Mouse (Mus musculus): ENCODE measurements around the gene Tspan31. TPM values are rescaled to one million over a fixed set of nuclear protein-coding genes. Genes with fewer than 3 reads are reported as not detected.

Gene Tspan31
- total and polyA plus RNA-seq, 3 experiments = 79.9 to 148 (median 85.9) TPM

DNA sequence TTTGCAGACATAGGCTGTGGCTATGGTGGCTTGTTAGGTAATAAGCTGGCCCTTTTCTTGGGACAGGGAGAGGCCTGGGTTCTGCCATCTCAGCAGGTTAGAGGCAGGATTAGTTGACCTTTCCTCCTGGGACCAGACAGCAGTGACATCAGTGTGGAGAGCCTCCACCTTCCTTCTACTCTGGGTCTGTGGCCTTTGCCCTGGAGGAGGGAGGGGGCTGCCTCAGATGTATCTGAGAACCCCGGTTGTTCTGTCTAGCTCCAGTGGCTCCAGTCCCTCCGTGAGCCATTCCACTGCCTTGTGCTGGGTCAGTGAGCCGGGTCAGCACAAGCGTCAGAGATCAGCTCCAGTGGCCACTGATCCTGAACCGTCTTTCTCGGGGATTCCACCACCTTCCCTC is 26.9 kb downstream of the Tspan31 start:
- no peak for DNase-seq (ENCODE audit: extremely low read depth)
- Histone ChIP-seq H3K9ac (ENCODE audit: insufficient read depth, low read depth) (peak overlapping the region; percentile 45; the same call in 1 of the 2 replicates), H3K36me3 (replicated peaks in 1 of 2; ENCODE audit: control insufficient read depth in 1 of 2, insufficient read depth in 1 of 2, low read length in 1 of 2) (peaks cover 16 to 54% of the 10 kb centered on the region in 2 experiments), H3K4me3 (replicated peaks in 1 of 3; ENCODE audit: low read depth in 2 of 3, low read length in 2 of 3, poor library complexity in 1 of 3) (peak overlapping the region in 1 of 3 experiments; percentile 74), H3K4me2 (ENCODE audit: insufficient read depth, low read depth, poor library complexity, severe bottlenecking) (peak overlapping the region; percentile 94; the same call in 1 of the 2 replicates), H3K79me2 (replicated peaks; ENCODE audit: control insufficient read depth, extremely low read depth, insufficient read depth, poor library complexity, severe bottlenecking) (peaks cover 5% of the 10 kb centered on the region; the same call in 1 of the 2 replicates), H3K27ac (ENCODE audit: insufficient read depth, low read depth) (peak overlapping the region; percentile 11; the same call in 1 of the 2 replicates), H3K9me3 (replicated peaks; ENCODE audit: low read length) (no peaks in the 10 kb centered on the region), H3K4me1 (ENCODE audit: control insufficient read depth in 1 of 2, insufficient read depth in 2 of 2) (peaks cover 14 to 39% of the 10 kb centered on the region in 2 experiments), H3K27me3 (replicated peaks) (no peaks in the 10 kb centered on the region)
- in situ Hi-C loops (cut with MboI; ENCODE audit: low pct_ligation_motif_present, low pct_unique_long_range_greater_than_20kb, low sequenced_read_pairs) = no loop called here
- dilution Hi-C loops (cut with MboI; ENCODE audit: extremely low pct_ligation_motif_present, extremely low pct_unique_long_range_greater_than_20kb, low sequenced_read_pairs) = no loop called here
- TF ChIP-seq MAFK (IDR thresholded peaks at IDR 0.05; ENCODE audit: insufficient replicate concordance, low read length) = peak; percentile 33; the same call in 1 of the 2 replicates
- no peak for TF ChIP-seq JUND (conservative IDR thresholded peaks at IDR 0.05; ENCODE audit: low read depth, low read length)
- TF ChIP-seq TCF12 (IDR thresholded peaks at IDR 0.05; ENCODE audit: low read depth, low read length) = peak; percentile 2; the same call in 1 of the 2 replicates

DNA sequence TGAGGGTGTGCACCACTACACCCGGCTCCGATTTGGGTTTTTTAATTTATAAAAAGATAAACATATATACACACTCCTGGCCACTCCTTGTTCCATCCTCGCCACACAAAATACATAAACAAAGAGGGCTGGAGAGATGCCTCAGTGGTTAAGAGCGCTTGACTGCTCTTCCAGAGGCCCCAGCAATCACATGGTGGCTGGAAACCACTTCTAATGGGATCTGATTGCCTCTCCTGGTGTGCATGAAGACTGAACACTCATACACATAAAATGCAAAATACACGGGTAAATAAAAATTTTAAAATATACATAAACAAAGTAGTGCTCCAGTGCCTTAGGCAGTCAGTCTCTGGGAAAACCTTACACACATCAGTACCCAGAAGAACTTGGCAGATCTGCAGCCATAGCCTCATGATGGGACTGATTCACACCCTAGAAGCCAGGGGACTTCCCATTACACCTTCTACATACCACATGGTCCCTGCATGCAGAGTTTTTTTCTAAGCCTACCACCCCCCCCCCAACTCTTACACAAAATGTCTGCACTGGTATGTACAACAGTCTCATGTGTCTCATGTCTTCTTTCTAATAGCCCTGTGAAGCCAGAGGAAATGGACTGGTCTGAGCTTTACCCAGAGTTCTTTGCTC is 27.5 kb downstream of the Tspan31 start:
- Histone ChIP-seq H3K9ac (ENCODE audit: insufficient read depth, low read depth) (peak overlapping the region; percentile 45), H3K4me3 (replicated peaks in 1 of 3; ENCODE audit: low read depth in 2 of 3, low read length in 2 of 3, poor library complexity in 1 of 3) (peak overlapping the region; percentile 74 to 97 (median 91)), H3K36me3 (replicated peaks in 1 of 2; ENCODE audit: control insufficient read depth in 1 of 2, insufficient read depth in 1 of 2, low read length in 1 of 2) (peaks cover 16 to 53% of the 10 kb centered on the region in 2 experiments), H3K4me2 (ENCODE audit: insufficient read depth, low read depth, poor library complexity, severe bottlenecking) (peak overlapping the region; percentile 94), H3K79me2 (replicated peaks; ENCODE audit: control insufficient read depth, extremely low read depth, insufficient read depth, poor library complexity, severe bottlenecking) (peaks cover 5% of the 10 kb centered on the region; the same call in 1 of the 2 replicates), H3K27ac (ENCODE audit: insufficient read depth, low read depth) (no peak overlapping the region), H3K27me3 (replicated peaks) (no peaks in the 10 kb centered on the region), H3K4me1 (ENCODE audit: control insufficient read depth in 1 of 2, insufficient read depth in 2 of 2) (peaks cover 14 to 39% of the 10 kb centered on the region in 2 experiments), H3K9me3 (replicated peaks; ENCODE audit: low read length) (no peaks in the 10 kb centered on the region)
- dilution Hi-C loops (cut with MboI; ENCODE audit: extremely low pct_ligation_motif_present, extremely low pct_unique_long_range_greater_than_20kb, low sequenced_read_pairs) (no loop called here), in situ Hi-C loops (cut with MboI; ENCODE audit: low pct_ligation_motif_present, low pct_unique_long_range_greater_than_20kb, low sequenced_read_pairs) (no loop called here)
- peak; percentile 64 for DNase-seq (ENCODE audit: extremely low read depth)
- no peak for TF ChIP-seq NELFE (IDR thresholded peaks at IDR 0.05; ENCODE audit: low read depth, low read length)
- TF ChIP-seq USF2 (conservative IDR thresholded peaks at IDR 0.05; ENCODE audit: low read depth, low read length) = no peak; the same call in 1 of the 2 replicates
- no peak for TF ChIP-seq EP300 (IDR thresholded peaks at IDR 0.05; ENCODE audit: low read length)
- TF ChIP-seq NRF1 (IDR thresholded peaks at IDR 0.05; ENCODE audit: low read depth, low read length) = no peak
- no peak for TF ChIP-seq ETS1 (conservative IDR thresholded peaks at IDR 0.05; ENCODE audit: low read depth, low read length)
- no peak; the same call in 1 of the 2 replicates for TF ChIP-seq SIN3A (IDR thresholded peaks at IDR 0.05; ENCODE audit: low read length)
- 0 out of 2 replicates have a peak, but pooled peaks have one; percentile 8 for TF ChIP-seq ELF1 (IDR thresholded peaks at IDR 0.05; ENCODE audit: low read depth, low read length)
- peak; percentile 35; the same call in 1 of the 2 replicates for TF ChIP-seq TCF12 (IDR thresholded peaks at IDR 0.05; ENCODE audit: low read depth, low read length)
- TF ChIP-seq ZMIZ1 (IDR thresholded peaks at IDR 0.05; ENCODE audit: low read depth, low read length) = peak; percentile 78; the same call in 1 of the 2 replicates
- TF ChIP-seq MEF2A (IDR thresholded peaks at IDR 0.05; ENCODE audit: borderline replicate concordance, low read depth, low read length) = 0 out of 2 replicates have a peak, but pooled peaks have one; percentile 17
- TF ChIP-seq USF1 (IDR thresholded peaks at IDR 0.05; ENCODE audit: low read depth, low read length) = no peak
- peak; percentile 83 for TF ChIP-seq ZNF384 (IDR thresholded peaks at IDR 0.05; ENCODE audit: low read depth, low read length)
- TF ChIP-seq MXI1 (IDR thresholded peaks at IDR 0.05; ENCODE audit: low read depth, low read length) = peak; percentile 69; the same call in 1 of the 2 replicates
- TF ChIP-seq ZC3H11A (IDR thresholded peaks at IDR 0.05; ENCODE audit: low read depth, low read length) = no peak
- TF ChIP-seq JUN (IDR thresholded peaks at IDR 0.05; ENCODE audit: insufficient read depth, low read depth, low read length) = no peak
- TF ChIP-seq CHD1 (IDR thresholded peaks at IDR 0.05; ENCODE audit: low read depth, low read length) = 0 out of 2 replicates have a peak, but pooled peaks have one; percentile 59
- TF ChIP-seq GABPA (IDR thresholded peaks at IDR 0.05; ENCODE audit: insufficient replicate concordance, low read depth, low read length) = no peak
- TF ChIP-seq RAD21 (IDR thresholded peaks at IDR 0.05; ENCODE audit: low read depth, low read length) = no peak
- TF ChIP-seq CHD2 (IDR thresholded peaks at IDR 0.05; ENCODE audit: low read length) = no peak
- TF ChIP-seq ZKSCAN1 (IDR thresholded peaks at IDR 0.05; ENCODE audit: borderline replicate concordance, low read depth, low read length) = no peak
- no peak for TF ChIP-seq IRF4 (IDR thresholded peaks at IDR 0.05; ENCODE audit: low read depth, low read length)
- peak; percentile 92 for TF ChIP-seq MYC (IDR thresholded peaks at IDR 0.05; ENCODE audit: low read depth, low read length)
- 0 out of 2 replicates have a peak, but pooled peaks have one; percentile 38 for TF ChIP-seq KAT2A (IDR thresholded peaks at IDR 0.05; ENCODE audit: insufficient replicate concordance, low read length)
- peak; percentile 76 for TF ChIP-seq TBP (conservative IDR thresholded peaks at IDR 0.05; ENCODE audit: low read depth, low read length)
- TF ChIP-seq CTCF (conservative IDR thresholded peaks at IDR 0.05 in 1 of 2, IDR thresholded peaks at IDR 0.05 in 1 of 2; ENCODE audit: low read depth in 2 of 2, low read length in 2 of 2) = no peak
- TF ChIP-seq POLR2A (IDR thresholded peaks at IDR 0.05; ENCODE audit: low read depth, low read length) = peak; percentile 46; the same call in 1 of the 2 replicates
- no peak for TF ChIP-seq JUND (conservative IDR thresholded peaks at IDR 0.05; ENCODE audit: low read depth, low read length)
- no peak for TF ChIP-seq UBTF (IDR thresholded peaks at IDR 0.05; ENCODE audit: low read depth, low read length)
- peak; percentile 40; the same call in 1 of the 2 replicates for TF ChIP-seq HCFC1 (IDR thresholded peaks at IDR 0.05; ENCODE audit: low read depth, low read length)
- TF ChIP-seq MAFK (IDR thresholded peaks at IDR 0.05; ENCODE audit: insufficient replicate concordance, low read length) = no peak

Measured in CH12.LX (cell line).